ENCODE assay signal across 7 mouse cellular contexts in the genomic region with DNA sequence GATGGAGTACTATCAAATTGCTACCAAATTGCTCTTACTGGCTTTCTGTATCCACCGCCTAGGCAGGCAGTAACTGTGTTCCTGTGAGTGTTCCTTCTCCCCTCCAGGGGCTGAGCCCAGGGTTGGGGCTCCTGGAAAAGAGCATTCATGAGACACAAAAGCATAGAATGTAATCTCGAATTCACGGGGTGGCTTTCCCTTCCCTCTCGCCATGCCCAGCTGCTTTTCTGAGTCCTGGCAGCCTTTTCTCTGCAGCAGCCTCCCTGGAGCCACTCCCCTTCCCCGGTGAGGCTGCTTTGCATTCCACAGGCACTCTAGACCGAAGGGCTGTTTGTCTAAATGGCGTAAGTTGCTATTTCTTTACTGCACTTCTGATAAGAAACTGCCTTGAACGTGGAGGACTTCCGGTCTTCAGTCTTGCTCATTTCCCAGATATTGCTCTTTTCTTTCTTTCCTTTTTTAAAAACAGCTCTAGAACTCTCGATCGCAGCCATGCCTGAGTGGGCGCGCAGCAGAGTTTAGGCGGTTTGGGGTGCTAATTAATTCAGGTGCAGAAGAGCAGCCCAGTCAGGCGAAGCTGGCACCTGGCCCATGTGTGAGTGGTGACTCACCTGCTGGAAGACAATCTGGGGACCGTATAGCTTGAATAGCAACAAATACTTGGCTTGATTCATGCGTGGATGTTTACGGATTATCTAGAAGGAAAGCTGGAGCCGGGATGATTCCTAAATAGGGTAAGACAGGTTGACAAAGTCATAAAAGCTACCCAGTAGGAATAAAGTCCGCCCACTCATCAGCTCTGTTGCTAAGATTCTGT.
A peak's percentile ranks its signal among the peaks of the same experiment; 100 is the strongest.
DNase-seq lines count a peak whose midpoint lies in the region; ATAC-seq lines count a peak whose summit lies in the region.

No protein-coding gene starts in this region.

- no peaks in the 10 kb centered on the region for H3K79me2 ChIP-seq in macrophage (ENCODE audit: inconsistent target)

- peaks cover 10% of the 10 kb centered on the region for H3K4me1 ChIP-seq in intestine, embryonic 15.5 days (replicated peaks)

- peak; percentile 88 for ATAC-seq in intestine, embryonic 15.5 days

- peak; percentile 73 for DNase-seq in ZHBTc4 (ENCODE audit: low read depth, low spot score)
- peak; percentile 69 for DNase-seq in embryo, embryonic 10 days (ENCODE audit: low spot score)
- peak; percentile 15 for DNase-seq in gastrocnemius, postnatal 25 days
- DNase-seq in left cerebral cortex, adult 9 months (ENCODE audit: low spot score in 2 of 2) = peak; percentile 76 to 92
- peak; percentile 76 to 82 for DNase-seq in right cerebral cortex, postnatal 10 days (ENCODE audit: low spot score in 2 of 2)

- peak overlapping the region; percentile 84 for H3K4me2 ChIP-seq in intestine, embryonic 15.5 days (replicated peaks)

- 3% methylated on average over 20 of the region's 20 CpGs for WGBS in intestine, embryonic 15.5 days
- 8% methylated on average over 20 of the region's 20 CpGs for WGBS in macrophage (ENCODE audit: missing documents)

- H3K36me3 ChIP-seq in intestine, embryonic 15.5 days = no peaks in the 10 kb centered on the region
- no peaks in the 10 kb centered on the region for H3K36me3 ChIP-seq in macrophage (ENCODE audit: inconsistent target)

- H3K27me3 ChIP-seq in intestine, embryonic 15.5 days (replicated peaks) = no peaks in the 10 kb centered on the region

- H3K9me3 ChIP-seq in intestine, embryonic 15.5 days = no peaks in the 10 kb centered on the region

- H3K4me3 ChIP-seq in intestine, embryonic 15.5 days (replicated peaks) = peak overlapping the region; percentile 44
- peak overlapping the region; percentile 9; the same call in 1 of the 2 replicates for H3K4me3 ChIP-seq in macrophage (ENCODE audit: inconsistent target)

- H3K9ac ChIP-seq in intestine, embryonic 15.5 days = peak overlapping the region; percentile 46

- peak overlapping the region; percentile 74 for H3K27ac ChIP-seq in intestine, embryonic 15.5 days
- H3K27ac ChIP-seq in macrophage = no peak overlapping the region

Comparison
In these comparisons a context has a peak if more than half of its experiments do, and no peak if none do; other contexts are left out.
1. DNase-seq: peak in every context shown above with its lines; median percentile 84 in left cerebral cortex, adult 9 months; 79 in right cerebral cortex, postnatal 10 days; 73 in ZHBTc4; 69 in embryo, embryonic 10 days; 15 in gastrocnemius, postnatal 25 days.